Mouse (Mus musculus) left cerebral cortex, adult 18-20 months (tissue): ENCODE data around the gene Msi1. TPM values are rescaled to one million over a fixed set of nuclear protein-coding genes. Genes with fewer than 3 reads are reported as not detected.
"Not testable (repeated sequence)": the region's sequence is repeated elsewhere in the genome, so short reads cannot be mapped to it uniquely, and the experiment has no call there.

Experiments
- DNase-seq, 2 experiments: peaks; one replicate each; pipeline ENCODE4 v3.0.0; 2021 to 2022; ENCODE audit warnings: low spot score in 2 of 2, mixed read lengths in 1 of 2
- total RNA-seq, 2 experiments: library from RNA; stranded (reverse); gene quantifications; 2 replicates each; pipeline ENCODE4 v1.2.3; 2021

The Msi1 gene
- total RNA-seq, 2 experiments from 2014 or later, result 48.8 to 49.1 TPM

DNA sequence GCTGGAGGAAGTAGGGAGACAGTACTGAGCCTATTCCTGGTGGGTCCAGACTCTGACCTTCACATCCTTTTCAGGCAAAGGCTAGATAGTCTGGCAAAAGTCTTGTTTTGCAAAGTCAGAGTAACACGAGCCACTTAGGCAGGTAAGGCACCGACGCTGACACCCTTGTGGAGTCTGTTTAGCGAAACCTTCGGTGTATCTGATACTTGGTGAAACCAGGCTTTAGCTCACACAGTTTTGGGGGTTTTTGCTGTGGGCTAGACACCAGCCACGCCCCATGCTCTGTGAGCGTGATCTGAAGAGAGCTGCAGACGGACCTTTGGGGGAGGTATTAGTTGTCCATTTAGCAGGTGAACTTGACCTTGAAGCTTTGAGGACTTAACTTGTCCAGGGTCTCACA, 3.8 kb downstream of the Msi1 start:
- DNase-seq, result no peak

DNA sequence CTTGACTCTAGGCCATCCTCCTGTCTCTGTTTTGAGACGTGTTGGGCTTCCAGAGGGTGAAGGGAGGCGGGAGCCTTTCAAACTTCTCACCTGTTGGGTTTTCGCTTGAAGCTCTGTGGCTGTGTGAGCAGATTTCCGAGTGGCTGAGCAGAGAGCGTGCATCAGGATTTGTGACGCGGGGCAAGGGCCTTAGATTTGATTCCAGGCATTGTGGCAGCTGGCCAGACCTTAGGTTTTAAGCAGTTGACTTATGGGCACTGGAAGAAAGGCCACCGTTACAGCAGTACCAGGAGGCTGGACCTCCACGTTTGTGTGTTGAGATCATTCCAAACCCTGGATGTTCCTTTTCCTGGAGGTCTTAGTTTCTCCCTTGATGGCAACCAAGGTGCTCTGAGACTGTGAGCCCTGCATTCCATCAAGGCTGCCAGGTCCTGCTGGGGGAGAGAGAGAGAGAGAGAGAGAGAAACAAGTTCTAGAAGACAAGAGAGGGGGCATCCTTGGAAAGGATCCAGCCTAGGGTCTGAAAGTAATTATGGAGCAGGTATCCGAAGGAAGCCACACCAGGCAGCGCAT, 5.0 kb downstream of the Msi1 start:
- no peak for DNase-seq

DNA sequence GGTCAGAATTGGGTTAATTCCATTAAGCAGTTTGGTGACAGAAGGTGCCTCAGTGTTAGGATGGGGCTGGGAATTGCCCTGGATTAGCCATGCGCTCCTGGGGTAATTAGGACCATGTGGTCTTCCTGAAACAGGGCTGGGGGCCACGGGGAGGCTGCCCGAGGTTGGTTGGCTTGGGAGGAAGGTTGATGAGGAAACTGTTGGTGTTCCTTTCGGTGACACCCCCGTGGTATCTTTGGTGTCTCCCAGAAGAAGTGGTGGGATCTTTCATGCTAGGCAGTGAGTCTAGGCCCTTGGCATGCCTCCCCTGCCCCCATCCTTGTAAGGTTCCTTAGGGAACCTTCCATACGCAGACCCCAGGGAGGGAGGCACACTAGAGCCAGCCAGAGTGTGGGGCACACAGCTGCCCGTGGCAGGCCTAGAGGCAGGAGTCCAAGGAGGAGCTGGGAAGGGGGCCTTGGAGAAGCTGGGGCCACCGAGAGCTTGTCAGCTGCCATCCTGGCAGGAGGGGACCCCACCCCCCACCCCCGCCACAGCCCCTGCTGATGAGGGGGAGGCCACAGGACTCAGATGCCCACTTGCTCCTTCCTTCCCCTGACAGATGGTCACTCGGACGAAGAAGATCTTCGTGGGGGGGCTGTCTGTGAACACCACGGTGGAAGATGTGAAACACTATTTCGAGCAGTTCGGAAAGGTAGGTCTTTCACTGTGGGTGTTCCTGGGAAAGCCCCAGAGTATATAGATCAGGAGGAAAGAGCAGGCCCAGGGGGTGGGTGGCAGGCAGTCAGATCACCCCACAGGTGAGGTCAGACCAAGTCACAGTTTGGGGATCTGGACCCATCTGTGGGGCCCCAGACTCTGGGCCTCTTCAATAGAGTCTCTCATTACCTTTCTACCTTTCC, 5.7 kb downstream of the Msi1 start:
- DNase-seq, result no peak

DNA sequence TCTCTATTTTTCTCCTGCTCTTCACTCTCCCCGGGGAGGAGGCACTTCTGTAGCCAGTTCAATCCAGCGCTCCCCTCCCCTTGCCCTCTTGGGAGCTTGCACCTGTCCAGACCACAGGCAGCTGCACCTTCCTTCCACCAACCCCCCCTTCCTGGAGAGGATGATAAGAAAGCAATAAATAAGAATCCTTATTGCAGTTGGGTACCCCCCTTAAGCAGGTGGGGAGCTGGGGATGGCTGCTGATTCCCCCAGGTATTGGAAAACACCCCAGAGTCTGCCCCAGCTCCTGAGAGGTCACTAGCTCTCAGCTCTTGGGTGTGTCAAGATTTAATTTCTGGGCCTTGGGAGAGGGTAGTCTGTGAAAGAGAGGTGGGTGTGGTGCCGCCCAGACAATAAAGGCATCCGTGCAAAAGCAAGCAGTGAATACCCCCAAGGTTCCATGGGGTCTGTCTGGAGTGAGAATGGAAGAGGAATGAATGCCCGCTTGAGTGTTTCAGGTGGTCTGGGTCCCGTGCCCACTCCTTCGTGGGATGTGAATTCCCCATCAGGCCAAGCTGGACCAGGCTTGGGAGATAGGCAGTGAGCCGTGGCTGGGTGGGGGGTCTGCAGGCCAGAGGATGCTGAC, 6.5 kb downstream of the Msi1 start:
- no peak for DNase-seq

DNA sequence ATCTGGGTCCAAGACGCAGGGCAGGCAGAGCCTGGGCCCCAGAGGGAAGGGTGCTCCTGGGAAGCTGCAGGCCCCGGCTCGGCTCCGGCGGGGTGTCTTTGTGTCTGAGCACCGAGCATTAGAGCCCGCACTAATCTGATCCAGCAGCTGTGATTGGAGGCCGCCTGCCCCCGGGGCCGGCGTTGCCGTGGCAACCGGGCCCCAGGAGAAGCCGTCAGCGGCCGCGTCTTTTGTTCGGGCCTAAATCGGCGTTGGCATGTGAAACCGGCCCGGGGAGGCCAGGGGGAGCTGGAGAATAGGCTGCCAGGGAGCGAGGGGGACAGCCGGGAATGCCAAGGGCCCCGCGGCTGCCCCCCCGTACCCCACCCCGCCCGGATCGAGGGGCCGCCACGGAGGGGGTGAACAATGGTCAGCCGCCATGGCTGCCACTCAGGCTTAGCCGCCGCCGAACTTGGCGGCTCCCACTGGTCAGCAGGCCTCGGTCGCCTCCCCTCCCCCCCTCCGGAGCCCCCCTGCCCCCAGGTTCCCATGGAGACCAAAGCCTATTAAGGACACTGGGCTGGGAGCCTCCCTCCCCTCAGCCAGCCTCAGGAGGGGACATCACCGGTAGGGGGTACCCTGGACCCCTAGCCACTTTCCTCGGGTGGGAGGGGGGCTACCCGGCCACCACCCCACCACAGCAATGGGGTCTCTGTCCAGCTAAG, 7.2 kb downstream of the Msi1 start:
- peak; percentile 78 to 90 for DNase-seq

DNA sequence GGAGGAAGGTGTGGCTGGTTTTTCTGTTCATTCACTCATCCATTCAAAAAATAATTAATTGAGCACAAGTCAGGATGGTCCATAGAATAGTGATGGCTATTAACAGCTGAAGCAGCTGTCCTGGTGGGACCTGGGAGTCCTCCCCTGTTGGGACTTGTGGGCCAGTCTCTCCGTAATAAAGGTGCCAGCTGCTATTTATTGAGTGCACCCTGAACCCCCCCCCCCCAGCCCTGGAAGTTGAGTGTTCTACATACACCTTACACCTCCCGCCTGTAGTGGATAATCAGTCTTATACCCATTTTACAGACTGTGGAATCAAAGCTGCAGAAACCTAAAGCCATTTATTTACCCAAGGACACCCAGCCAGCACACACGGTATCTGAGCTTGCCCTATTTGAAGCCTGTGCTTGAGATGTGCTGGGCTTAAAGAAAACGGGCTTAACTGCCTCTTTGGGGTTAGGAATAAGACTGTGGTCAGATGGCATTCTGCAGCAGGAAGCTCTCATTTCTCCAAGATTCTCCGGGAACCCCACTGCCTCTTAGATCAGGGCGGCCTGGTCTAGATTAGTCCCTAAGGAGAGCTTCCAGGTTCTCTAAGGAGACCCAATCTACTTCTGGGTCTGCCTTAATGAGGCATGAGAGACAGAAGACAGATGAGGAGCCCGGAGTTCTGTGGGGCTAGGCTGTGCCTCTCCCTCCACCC, 8.0 kb downstream of the Msi1 start:
- no peak for DNase-seq

DNA sequence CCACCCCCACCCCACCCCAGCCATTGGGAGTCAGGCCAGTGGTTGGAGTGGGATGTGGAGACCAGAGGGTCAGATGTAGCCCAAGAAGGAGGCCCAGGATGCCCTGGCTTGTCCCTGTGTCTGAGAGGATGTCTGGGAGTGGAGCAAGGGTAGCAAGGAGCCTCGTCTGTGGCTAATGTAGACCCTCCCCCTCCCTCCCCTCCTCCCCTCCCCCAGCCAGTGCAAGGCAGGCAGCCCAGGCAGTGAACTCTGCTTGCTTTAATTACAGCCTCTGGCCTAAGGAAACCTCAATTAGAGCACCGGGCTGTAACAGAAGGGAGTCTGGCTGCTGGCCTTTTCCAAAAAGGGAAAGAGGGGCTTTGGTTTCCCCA, 8.5 kb downstream of the Msi1 start:
- DNase-seq, result no peak

DNA sequence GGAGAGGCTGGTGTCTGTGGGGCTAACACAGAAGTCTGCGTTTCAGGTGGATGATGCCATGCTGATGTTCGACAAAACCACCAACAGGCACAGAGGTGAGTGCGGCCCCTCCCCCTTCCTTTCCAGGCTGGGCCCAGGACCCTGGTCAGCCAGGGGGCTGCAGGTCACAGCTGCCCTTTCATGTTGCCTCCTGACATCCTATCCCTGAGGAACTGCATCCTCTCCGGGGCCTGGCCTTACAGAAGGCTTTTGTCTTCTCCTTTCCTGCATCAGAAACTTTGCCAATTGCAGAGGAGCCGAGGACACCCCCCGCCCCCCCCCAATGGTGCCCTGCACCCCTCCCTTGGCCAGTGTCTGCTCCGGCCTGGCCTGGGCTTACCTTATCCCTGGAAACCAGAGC, 9.3 kb downstream of the Msi1 start:
- DNase-seq, result no peak

DNA sequence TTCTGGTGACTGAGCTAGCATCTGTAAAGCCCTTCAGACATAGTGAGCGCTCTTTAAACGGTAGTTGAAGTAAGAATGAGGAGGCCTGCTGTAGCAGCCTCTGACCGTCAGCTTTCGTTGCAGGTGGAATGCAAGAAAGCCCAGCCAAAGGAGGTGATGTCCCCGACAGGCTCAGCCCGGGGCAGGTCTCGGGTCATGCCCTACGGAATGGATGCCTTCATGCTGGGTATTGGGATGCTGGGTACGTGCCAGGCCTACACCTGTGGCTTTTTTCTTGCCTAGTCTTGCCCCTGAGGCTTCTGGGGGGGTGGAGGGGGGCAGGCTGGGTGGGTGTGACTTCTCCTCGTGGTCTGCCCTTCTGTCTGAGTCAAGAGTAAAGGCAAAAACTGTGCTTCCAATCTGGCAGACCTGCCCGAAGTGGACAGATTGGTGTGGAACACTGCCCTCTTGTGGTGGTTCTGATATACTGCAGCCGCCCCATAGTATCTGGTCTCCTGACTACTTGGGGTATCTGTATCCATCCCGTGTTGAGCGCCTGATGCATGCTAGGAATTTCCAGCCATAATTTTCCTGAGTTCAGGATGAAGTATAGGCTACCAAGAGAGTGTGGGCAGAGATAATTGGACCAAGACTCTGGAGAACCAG, 11.9 kb downstream of the Msi1 start:
- peak; percentile 78 to 81 for DNase-seq

DNA sequence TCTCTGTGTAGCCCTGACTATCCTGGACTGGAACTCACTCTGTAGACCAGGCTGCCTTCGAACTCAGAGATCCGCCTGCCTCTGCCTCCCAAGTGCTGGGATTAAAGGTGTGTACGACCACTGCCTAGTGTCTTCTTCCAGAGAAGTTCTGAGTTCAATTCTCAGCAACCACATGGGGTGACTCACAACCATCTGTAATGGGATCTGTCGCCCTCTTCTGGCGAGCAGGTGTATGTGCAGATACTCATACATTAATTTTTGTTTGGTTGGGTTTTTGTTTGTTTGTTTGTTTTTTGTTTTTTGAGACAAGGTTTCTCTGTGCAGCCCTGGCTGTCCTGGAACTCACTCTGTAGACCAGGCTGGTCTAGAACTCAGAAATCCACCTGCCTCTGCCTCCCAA, 13.3 kb downstream of the Msi1 start:
- not testable (repeated sequence) for DNase-seq

DNA sequence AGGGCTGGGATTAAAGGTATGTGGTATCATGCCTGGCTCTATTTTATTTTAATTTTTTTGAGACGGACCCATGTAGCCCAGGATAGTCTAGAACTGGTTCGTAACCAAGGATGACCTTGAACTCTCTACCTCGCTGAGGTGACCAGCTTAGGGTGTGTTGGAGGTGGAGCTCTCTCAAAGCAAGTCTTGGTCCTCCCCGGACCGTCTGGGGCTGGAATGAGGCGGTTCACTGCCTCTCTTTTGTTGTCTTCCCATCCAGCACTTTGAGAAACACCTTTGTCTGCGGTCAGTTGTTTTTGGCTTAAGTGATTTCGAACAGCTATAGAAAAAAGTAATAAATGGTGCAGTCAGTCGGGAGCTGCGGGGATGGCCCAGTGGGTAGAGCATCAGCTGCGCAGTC, 14.7 kb downstream of the Msi1 start:
- DNase-seq, result no peak

DNA sequence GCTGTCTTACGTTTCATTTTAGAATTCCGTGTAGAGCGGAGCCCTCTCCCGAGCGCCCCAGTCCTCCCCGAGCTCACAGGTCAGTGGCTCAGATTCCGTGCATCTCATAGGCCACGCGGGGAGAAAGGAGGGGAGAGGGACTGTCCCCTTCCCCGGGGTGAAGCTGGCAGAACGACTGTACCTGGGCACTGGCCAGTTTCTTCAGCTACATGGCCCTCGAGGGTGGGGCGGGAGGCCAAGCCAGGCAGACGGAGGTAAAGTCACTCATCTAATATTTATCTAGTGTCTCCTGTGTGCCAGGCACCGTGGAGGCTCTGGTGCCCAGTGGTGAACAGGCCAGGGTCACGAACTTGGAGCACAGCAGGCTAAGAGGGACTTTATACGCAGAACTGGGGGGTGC, 17.7 kb downstream of the Msi1 start:
- no peak for DNase-seq

DNA sequence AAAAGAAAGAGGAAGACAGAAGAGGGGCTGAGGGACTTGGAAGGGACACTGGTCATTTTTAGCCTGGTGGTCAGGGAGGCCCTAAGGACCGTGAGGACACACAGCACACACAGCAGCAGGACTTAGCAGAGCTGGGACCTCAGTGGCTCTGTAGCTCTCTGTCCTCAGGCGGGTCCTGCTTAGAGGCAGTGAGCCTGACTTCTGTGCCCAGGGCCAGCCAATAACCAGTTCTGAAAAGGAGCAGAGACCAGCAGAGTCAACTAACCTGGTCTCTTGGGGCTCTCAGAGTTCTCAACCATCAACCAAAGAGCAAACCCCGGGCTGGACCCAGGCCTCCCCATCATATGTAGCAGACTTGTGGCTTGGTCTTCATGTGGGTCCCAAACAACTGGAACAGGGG, 19.8 kb downstream of the Msi1 start:
- no peak for DNase-seq

DNA sequence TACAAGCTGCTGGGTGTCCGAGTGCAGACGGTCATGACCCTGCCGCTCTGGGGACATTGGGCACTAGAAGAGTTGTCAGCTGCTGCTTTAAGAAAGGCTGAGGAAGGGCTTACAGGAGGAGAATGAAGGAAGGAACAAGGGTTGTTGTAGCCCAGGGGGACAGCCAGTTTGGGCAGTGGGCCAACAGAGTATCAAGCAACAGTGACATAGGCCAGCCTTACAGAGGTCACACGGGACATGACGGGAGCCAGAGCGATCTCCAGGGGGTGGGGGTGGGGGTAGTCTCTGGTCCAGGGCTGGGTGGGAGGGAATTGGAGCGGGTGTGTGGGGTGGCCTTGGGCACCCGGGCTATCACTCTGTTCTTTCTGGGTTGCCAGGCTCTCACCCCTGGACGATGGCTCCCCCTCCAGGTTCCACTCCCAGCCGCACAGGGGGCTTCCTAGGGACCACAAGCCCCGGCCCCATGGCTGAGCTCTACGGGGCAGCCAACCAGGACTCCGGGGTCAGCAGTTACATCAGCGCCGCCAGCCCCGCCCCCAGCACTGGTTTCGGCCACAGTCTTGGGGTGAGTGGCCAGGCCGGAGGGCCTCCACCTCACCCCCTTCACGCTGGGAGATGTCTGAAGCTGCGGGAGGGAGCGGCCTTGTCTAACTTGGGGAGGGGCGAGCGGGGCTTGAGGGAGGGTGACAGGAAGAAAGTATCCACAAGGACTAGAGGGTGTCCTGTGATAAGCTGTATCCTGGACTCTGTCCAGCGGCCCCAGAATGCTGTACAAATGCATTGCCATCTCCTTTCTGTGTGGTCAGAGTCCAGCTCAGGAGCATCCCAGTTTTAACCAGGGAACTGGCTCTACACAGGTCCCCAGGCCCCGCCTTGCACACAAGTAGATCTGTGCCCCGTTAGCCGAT, 21.3 kb downstream of the Msi1 start:
- DNase-seq, result no peak

DNA sequence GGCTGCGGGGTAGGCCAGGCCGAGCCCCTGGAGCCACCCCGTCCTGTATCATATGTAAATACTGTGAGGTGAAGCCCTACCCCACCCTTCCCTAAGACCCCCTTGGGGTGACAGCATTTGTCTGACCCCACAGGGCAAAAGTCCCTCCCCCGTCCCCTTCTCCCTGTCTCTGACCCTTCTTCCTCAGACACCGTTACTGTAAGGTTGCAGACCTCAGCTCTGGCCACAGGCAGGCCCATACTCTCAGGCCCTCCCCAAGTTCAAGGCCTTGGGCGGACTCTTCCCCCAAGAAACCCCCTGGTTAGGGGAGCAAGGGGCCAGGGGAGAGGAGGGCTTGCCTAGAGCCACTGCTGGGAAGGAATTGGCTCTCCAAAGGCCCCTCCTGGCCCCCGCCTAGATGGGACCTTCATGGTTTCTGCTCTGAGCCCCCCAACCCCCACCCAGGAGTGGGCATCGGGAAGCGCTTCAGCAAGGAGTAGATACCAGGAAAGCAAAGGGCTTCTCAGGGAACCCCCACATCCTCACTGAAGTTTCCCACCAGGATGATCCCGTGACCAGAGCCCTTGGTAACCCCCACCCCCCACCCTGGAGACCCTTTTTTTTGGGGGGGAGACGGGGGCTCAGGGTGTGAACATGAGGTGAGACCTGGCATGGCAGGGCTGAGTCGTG, 25.2 kb downstream of the Msi1 start:
- no peak for DNase-seq

DNA sequence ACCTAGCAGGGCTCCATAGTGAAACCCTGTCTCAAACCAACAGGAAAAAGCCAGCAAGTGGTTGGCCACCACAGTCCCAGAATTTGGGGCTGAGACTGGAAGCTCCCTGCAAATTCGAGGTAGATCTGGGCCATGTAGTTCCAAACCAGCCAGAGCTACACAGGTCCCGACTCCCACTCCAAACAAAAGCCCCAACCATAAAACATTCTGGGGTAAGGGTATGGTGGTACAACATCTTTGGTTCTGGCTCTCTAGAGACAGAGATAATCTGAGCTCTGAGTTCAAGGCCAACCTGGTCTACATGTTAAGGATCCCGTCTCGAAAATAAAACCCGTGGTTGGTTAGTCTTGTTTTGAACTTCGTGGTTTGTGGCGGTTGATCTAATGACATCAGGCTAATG, 26.4 kb downstream of the Msi1 start:
- no peak for DNase-seq

DNA sequence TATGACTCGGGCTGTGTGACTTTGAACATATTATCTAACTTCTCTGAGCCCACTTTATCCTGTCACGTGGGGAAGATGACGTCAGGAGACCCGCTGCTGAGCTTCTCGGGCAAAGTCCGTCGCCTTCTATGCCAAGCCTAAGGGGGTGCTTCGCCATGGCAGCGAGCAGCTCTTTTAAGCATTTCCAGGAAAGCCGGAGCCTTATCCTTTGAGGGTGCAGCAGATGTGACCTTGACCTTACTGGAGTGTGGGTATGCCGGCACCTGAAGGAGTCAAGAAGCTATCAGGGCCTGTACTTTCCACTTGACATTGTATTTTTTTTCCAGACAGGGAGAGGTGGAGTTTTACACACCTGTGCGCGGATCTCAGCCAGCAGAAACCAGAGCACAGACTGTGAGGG, 29.5 kb downstream of the Msi1 start:
- DNase-seq, result no peak

DNA sequence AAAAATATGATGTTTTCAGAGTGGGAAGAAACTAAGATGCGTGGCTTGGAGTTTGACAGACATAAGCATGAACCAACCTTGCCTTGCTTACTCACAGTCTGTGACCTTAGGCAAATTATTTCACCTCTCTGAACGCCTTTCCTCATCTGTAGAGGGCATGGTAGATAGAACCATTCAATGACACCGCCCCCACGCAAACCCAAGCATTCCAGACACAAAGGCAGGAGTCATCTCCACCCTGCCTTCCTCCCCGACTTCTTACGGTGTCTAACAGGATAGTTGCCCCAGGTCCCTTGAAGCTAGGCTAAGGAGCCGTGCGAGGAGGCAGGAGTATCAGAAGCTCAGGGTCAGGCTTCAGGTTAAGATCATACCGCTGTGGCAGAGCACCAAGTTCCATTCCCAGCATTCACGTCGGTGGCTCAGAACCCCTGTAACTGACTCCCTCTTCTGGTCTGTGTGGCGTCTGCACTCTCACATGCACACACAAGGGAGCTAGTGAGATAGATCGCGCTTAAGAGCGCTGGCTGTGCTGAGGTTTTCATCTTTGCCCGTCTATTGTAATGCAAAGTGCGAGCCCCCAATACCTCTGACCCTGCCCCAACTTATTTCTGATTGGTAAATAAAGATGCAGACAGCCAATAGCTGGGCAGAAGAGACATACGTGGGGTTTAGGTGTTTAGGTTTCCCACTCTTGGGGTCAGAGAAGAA, 35.2 kb downstream of the Msi1 start:
- DNase-seq, result no peak
